Mouse (Mus musculus) retina, postnatal 7 days (tissue): ENCODE data around the gene Trip11.
A peak's percentile ranks its signal among the peaks of the same experiment; 100 is the strongest.

ENCODE experiments used
- DNase-seq: peaks from one replicate; pipeline ENCODE4 v3.0.0-alpha.2; 2012; ENCODE audit warnings: low read depth, low spot score

Gene Trip11

DNA sequence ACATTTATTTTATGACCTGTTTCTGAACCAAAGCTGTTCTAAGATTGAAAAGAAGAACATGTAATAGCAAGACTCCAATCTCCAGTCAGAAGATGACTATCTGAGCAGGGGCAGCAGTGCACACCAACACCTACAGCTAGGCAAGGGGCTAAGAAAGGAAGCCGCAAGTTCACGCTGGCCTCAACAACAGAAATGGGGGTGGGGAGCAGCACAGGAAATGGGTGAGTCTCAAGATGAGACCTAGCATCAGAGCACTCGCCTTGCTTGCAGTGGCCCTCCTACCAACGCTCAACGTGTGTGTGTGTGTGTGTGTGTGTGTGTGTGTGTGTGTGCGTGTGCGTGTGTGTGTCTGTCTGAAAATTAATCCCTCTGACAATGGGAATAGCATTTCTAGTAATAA is 16.0 kb downstream of the Trip11 start:
- DNase-seq, result no peak

DNA sequence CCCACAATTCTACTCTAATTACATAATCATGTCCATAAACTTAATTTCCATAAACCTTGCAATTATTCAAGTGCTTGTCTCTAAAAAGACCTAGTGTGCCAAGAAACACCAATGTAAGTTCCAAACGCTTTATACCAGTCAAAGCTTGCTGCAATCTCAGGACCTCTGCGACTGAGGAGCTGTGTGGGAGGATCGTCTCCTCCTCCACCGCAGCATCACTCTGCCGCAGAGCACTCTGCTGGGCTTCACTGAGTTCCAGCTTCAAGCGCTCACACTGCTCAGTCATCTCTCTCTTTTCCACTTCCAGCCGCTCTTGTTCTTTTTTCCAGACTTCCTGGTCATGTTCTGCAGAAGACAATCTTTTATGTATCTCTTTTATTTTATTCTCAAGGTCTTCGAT is 19.8 kb downstream of the Trip11 start:
- no peak for DNase-seq

DNA sequence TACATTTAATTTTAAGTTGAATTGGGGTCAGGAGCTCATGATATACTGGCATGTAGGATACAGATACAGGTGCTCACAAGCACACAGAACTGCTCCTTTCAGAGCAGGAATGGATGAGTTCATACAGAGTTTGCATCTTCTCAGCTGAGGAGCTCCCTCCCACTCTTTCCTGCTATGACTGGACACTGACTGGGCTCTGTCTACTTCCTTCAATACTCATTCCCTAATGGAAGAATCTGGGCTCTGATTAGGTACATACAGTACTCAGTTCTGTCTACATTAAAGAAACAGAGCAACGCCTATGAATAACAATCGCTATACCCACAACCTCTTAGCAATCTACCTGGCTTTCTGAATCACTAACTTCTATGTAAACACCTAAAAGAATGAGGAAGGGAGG is 20.2 kb downstream of the Trip11 start:
- no peak for DNase-seq

DNA sequence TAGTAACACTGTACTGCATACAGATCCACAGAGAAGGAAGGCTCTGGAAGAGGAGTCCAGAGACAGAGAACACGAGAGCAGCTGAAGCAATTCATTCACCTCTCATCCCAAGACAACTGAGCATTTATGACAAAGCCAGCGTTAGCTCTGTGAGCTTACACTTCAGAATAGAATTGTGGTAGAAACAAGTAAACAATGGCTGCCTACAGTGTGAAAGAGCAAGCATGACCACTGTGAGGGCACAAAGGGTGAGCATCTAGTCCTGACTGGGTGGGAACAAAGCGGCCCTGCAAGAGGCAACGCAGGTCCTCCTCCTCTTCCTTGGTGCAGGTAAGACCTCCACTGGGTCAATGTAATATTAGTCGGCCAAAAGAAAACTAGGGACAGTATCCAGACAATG is 22.0 kb downstream of the Trip11 start:
- no peak for DNase-seq

DNA sequence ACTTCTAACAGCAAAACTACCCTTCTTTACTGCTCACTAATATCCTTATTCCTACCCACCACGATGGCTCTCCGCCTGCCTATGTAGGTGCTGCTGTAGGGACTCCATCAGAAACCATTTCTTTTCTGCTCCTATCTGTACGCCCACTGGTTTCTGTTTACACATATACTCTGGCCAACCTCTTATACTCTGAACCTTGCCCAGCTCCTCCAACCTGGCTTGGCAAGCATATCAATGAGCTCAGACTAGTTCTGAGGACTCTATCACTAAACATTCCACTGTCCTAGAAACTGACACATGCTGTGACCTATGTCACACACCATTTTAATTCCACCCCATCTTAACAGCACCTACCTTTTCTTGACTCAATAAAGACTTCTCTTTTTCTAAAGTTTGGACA is 23.7 kb downstream of the Trip11 start:
- no peak for DNase-seq

DNA sequence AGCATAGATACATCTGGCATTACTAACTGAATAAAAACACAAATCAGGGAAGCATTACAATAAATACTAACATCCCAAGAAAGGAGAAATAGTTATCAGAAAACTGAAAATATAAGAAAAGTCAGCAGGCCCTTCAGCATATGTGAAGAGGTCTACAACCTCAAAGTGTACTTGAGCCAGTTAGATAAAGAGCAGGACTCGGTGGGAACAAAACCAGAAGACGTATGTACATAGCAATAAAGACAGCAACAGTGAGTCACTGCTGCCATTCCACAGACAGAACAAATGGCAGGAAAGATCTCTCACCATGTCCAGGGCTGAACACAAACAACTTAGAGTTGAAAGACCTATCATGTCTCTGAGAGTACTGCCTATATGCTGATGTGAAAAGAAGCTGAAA is 24.8 kb downstream of the Trip11 start:
- no peak for DNase-seq

DNA sequence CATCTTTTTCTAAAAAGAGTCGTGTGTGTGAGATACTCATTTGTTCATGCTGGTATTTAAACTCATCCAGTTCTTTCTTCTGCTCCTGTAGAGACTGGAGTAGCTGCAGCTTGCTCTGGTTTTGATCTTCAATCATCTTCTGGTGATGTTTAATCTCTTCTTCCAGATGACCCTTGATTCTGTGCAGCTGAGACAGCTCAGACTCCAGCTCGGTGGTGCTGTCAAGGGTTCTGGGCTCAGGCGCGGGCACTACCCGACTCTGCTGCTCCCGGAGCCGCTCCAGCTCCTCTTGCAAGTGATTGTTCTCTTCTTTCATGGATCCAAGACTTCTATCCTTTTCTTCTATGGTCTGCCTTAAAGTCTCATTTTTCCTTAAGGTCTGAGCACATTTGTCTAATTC is 28.1 kb downstream of the Trip11 start:
- no peak for DNase-seq

DNA sequence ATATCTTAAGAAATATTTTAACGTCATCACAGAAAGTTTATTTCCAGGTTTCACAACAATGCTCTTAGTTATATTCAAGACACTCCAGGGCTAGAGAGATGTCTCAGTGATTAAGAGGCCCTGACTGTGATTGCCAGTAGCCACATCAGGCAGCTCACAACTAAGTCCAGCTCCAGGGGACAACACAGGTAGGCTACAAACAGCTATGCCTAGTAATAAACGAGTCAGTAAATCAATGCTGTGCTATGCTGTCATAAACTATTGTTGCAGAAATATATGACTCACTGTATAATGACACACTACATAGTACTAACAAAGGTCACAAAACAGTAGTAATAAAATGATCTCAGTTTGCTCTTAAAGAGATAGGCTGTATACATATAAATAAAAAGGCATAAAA is 36.7 kb downstream of the Trip11 start:
- no peak for DNase-seq

DNA sequence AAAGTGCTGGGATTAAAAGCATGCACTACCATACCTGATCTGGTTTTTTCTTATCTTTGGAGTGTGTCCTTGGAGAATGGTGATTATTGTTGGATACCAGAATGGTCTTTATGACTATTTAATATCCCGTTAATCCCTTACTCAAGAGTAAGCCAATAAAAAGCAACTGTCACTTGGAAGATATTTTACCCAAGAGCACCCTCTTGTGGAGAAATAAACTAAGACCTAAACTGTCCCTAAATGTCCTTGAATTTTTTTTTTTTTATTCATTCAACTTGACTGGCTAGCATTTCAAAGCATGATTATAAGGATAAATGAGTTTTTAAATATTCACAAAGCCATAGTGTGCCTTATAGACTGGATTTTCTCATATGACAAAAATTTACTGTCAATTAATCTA is 38.0 kb downstream of the Trip11 start:
- DNase-seq, result peak; percentile 51

DNA sequence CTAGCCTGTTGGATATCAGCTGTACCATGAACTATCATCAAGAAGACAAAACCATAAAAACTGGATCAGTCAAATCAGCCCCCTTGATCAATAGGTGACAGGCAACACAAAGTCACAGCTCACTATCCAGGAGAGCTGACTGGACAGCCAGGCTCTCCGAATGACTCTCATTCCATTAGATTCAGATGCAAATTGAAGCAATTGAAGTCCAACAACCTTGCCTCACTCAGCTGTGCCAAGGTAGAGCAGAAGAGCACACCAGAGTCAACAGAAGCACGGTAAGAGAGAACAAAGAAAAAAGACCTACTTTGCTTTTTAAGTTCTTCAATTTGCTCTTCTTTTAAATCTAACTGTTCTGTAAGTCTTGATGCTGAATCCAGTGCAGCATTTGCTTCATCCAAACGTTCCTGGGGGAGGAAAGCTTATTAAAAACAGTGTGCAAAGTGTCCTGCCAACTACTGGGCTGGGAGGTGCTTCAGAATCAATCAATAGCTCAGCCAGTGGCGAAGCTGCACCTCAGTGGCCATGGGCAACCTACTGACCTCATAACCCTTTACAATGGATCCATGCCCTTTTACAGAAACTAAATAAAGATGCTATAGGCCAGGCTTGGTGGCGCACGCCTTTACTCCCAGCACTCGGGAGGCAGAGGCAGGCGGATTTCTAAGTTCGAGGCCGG is 50.6 kb downstream of the Trip11 start:
- no peak for DNase-seq

DNA sequence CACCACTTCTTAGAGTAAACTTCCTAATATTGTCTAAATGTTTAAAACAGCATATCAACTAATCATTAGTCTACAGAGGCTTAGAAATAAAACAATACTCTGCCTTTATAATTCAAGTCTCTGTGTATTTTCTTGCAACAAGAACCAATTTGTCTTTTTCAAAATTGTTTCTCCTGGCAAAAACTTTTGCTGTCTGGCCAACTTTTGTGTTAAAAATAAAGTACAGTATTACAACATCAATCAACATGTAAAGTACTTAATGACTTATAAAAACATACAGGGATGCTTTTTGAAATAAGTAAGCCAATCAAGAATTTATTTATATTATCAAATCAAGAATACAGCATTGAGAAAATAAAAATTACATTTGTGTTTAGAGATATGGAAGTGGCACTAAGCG is 52.8 kb downstream of the Trip11 start:
- DNase-seq, result no peak

DNA sequence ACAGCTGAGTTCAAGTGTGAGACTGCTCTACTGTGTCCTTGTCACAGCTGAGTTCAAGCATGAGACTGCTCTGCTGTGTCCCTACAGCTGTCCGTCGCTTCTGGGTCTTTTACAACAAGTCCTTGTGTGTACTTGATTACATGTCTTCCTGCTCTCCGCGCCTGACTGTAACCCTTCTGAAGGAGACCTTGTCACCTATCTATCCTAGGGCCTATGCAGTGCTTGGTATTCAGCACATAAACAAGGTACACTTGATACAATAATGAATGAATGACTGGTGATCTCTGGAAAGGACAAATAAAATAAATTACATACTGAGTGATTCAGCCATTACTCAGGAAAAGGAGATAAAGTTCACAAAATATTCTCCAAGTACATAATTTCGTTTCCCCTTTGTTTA is 55.1 kb downstream of the Trip11 start:
- no peak for DNase-seq

DNA sequence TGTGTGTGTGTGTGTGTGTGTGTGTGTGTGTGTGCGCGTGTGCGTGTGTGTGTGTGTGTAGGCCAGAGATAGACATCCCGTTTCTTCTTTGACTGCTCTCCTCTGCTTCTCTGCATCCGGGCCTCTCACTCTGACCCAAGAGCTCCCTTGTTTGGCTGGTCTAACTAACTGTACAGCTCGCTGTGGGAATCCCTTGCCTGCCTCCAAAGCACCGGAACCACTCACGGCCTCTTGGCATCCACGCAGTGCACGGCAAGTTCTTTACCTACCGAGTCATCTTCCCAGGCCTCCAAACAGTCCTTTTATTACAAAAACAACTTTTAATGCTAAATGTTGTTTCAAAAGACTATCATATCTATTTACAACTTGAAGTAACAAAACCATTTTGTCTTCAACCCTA is 58.7 kb downstream of the Trip11 start:
- DNase-seq, result no peak

DNA sequence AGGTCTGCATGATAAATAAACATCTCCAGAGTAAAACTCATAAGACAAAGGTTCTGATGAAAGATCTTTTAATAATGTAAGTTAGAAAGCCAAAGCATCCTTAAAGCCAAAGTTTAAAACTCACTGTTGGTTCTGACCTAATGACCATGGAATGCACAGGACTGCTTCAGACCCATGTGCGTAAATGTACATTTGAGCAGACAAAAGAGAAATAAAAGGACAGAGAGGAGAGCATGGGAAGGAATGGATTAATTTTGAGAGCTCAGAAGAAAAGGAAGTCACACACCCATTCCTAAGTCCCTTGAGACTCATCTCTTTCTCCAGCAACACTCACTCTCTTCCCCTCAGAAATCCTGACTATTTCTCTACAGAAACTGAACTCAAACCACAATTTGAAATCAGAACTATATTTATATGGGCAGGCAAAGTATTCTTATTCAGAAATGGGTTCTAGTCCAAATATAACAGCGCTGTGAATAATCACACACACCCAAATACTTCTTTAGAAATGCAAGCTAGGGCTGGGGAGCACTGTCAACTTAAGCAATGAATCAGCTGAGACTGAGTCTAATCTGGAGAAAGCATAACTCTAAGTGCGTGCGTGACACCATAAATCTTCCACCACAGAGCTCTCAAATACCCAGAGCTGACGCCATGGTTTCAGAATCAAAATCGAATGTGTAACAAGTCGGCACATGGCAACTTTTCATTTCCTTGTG is 61.1 kb downstream of the Trip11 start:
- no peak for DNase-seq

DNA sequence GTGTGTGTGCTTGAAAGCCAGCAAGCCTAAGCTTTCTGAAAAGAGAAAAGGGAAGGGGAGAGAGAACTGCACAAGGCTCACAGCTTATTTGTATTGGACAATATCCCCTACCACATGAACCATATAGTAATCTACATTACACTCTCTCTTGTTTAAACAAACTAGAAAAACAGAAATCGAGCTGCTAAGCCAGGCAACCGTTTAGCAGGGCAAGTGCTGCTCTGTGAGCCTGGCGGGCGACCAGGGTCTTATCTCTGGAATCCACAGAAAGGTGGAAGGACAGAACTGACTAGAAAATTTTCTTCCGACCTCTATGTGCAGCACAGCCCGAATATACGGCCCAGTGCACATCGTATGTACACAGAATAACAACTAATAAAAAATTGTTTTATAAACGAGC is 61.8 kb downstream of the Trip11 start:
- no peak for DNase-seq

DNA sequence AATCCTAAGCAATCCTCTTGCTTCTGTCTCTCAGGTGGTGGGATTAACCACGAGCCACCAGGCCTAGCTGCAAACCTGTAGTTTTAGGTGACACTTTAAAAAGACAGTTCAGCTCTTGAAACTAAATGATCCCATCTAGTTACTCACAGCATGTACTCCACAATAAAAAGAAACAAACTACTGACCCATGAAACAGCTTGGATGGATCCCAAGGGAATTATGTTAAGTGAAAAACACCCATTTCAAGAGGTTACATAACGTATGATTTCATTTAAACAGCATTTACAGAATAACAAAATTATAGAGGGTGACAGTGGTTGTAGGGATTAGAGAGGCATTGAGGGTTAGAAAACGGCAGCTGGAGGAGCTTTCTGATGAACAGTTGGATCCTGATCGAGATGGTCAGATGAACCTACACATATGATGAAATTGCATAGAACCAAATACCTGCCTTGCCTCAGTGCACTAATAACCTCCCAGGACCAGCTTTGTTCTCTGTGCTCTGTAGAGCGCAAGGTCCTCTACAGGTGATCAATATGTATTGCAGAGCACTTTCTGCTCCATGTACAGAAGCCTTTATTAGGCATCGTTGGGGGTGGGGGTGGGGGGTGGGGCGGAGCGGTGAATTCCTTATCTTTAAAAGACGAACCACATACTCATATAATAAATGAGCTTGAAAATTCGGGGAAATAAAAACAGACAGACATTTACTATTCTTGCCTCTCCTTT is 76.4 kb downstream of the Trip11 start:
- DNase-seq, result no peak

DNA sequence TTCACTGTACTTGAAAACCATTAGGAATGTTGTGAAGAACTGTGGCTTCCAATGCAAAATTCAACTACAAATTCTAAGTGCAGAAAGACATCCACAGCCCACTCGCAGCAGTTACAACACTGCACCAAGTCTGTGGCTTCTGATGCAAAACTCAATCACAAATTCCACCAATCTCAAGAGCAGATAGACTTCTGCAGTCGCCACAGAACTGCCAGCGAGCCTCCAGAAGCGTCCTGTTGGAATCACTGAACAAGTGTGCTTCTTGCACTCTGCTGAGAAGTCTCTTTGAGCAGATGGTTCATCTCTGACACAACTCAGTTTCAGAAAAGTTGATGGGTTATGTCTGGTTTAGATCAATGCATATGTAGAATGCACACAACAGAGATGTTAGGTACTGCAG is 78.4 kb downstream of the Trip11 start:
- DNase-seq, result no peak

DNA sequence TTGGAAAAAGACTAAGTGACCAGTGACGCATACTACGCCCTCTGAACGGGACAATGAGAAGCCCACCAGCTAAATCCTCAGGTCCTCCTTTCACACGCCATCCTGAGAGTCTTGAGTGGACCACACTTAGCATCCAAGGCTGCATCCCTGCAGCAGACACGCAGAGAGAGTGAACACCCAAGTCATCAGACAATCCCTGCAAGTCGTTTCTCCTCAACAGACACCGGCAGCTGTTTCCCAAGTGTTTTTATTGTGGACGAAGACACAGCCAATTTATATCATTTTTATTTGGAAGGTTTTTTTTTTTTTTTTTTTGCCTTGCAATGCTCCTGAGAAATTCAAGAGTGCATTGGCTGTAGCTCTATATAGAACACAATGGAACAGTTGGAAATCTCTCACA is 79.3 kb downstream of the Trip11 start:
- no peak for DNase-seq

DNA sequence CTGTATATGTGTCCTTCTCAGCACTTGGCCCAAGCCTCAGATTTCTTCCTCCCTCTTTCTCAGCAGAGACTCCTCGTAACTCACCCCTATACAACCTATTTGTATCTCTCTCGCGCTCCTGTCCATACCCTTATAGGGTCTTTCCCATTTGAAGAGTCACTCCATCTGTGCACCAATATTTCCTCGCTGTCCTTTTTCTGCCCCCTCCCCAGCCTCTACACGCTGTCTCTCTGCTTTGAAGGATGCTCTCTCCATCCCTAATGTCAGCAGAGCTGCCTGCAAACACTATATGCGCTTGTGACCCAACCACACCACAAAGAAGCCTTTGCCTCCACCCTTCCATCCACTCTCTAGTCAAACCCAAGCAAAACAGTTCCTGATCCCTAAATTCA is 80.0 kb downstream of the Trip11 start:
- no peak for DNase-seq

DNA sequence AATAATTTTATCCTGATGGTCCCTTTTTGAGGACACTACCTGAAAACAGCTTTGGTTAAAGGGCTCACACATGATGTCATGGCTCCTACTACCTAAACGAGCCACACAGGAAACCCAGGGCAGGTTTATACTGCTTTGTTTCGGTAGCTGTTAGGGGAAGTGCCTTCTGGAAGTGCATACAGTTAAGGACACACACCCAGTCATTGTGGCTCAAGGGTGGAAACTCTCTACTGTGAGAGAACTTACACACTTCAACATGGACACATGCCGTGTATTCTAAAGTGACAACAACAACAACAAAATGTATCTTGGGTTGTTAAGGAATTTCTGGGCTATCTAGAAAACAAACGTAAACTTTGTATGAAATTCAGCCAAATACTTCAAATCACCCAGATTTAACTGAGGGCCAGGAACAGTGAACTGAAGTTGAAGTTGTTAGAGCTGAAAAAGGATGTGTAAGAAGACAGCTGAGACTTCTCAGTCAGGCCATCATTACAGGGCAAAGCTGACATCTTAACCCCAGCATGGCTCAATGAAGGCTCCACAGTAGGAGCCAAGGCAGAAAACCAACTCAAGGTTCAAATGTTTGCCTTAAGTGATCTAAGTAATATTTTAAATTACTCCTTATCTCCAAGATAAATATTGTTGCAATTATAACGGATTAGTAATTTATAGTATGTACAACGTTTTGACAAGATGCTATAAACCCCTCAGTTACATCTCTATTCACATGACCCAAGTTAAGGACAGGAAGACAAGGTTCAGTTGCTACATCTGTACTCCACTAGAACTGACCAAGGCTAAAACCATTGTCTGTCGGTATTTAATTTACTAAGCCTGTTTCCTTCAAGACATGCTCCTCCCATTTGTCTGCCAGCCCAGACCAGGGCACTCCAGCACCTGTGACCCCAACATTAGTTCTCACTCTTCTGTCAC is 80.6 kb downstream of the Trip11 start:
- no peak for DNase-seq

DNA sequence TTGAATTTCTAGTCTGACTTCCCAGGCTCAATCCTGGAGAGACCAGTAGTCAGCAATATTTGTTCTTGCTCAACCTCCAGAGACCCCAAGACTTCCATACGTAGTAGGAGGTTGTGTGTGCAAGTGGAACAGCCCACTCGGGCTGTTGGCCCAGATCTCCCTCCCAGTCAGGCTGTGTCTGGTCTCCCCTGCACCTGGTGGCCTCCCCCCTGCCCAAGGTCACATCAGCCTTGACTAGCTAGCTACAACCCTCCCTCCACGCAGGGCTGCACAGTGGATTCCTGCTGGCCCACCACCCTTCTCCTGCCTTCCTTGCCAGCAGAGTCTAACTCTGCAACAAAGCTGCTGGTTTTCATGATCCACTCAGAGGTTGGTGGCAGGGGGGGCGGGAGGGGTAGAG is 81.8 kb downstream of the Trip11 start:
- DNase-seq, result no peak

DNA sequence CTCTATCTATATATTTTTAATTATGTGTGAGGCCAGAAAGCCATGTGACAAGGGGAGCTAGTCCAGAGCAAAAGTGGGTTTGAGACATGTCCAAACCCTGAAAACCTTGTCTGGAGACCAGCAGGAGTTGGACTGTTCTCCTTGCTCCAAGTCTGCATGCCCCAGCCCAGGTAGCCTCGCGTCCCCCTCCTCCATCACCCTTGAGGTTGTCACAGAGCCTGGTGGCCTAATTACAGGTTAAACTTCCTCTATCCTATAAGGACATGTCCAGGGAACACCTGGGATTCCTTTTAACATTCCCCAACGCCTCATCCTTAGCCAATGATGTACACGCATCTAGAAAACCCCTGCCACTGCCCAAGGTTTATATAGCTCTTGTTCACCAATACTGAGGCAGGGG is 89.9 kb downstream of the Trip11 start:
- DNase-seq, result no peak
